Mouse (Mus musculus) forebrain, embryonic 11.5 days (tissue): Measurements from ENCODE around the gene Gm16181. TPM values are rescaled to one million over a fixed set of nuclear protein-coding genes. Genes with fewer than 3 reads are reported as not detected.

Experiments
- ATAC-seq: fragments of 200-750 bp; cut with Nextera tagmentation; replicated peaks from 2 replicates; pipeline ENCODE4 v1.8.0; 2017; ENCODE audit warnings: moderate TSS enrichment; ENCODE audit not compliant: low FRiP score
- DNase-seq: peaks from one replicate; pipeline ENCODE4 v3.0.0-alpha.2; 2017; ENCODE audit warnings: low spot score
- H3K27ac ChIP-seq: fragments of 300-500 bp; sonication (generic); 2 replicates; pipeline ENCODE4 v1.5.1; 2014; ENCODE audit warnings: low read depth, low read length
- H3K27me3 ChIP-seq: fragments of 300-500 bp; sonication (generic); 2 replicates; pipeline ENCODE4 v1.6.1; 2014; ENCODE audit warnings: mild to moderate bottlenecking, low read length, mixed read lengths; ENCODE audit not compliant: control insufficient read depth, insufficient read depth
- H3K36me3 ChIP-seq: fragments of 300-500 bp; sonication (generic); 2 replicates; pipeline ENCODE4 v1.6.1; 2014; ENCODE audit warnings: mild to moderate bottlenecking, low read length, moderate library complexity, mixed read lengths; ENCODE audit not compliant: control insufficient read depth, insufficient read depth
- H3K4me1 ChIP-seq: fragments of 300-500 bp; sonication (generic); replicated peaks from 2 replicates; pipeline ENCODE4 v1.6.1; 2014; ENCODE audit warnings: low read length, mixed read lengths; ENCODE audit not compliant: control insufficient read depth, insufficient read depth
- H3K4me2 ChIP-seq: fragments of 300-500 bp; sonication (generic); 2 replicates; pipeline ENCODE4 v1.6.1; 2014; ENCODE audit warnings: low read depth, mild to moderate bottlenecking, low read length, moderate library complexity, mixed read lengths; ENCODE audit not compliant: severe bottlenecking
- H3K4me3 ChIP-seq: fragments of 300-500 bp; sonication (generic); 2 replicates; pipeline ENCODE4 v1.5.1; 2014; ENCODE audit warnings: low read depth, low read length
- H3K9ac ChIP-seq: fragments of 300-500 bp; sonication (generic); 2 replicates; pipeline ENCODE4 v1.6.1; 2014; ENCODE audit warnings: low read length
- H3K9me3 ChIP-seq: fragments of 300-500 bp; sonication (generic); 2 replicates; pipeline ENCODE4 v1.6.1; 2016; ENCODE audit warnings: low read length, mixed read lengths; ENCODE audit not compliant: control insufficient read depth
- WGBS: fragments of 180-500 bp; shearing (Covaris S2); extraction: QIAGEN DNeasy Blood & Tissue Kit; methylation state at CpG from one replicate; pipeline ENCODE4 v1.1.7; 2014; 5-methylcytosine and 5-hydroxymethylcytosine counted together
- polyA plus RNA-seq: library from polyadenylated mRNA; unstranded; fragments of >200 nt; fragmentation: Nextera tagmentation; extraction: Ambion mirVana; gene quantifications from 2 replicates; pipeline ENCODE4 v1.2.1, GENCODE M21; 2014

Gene Gm16181
- polyA plus RNA-seq, 1 experiment from 2014 or later = not detected

DNA sequence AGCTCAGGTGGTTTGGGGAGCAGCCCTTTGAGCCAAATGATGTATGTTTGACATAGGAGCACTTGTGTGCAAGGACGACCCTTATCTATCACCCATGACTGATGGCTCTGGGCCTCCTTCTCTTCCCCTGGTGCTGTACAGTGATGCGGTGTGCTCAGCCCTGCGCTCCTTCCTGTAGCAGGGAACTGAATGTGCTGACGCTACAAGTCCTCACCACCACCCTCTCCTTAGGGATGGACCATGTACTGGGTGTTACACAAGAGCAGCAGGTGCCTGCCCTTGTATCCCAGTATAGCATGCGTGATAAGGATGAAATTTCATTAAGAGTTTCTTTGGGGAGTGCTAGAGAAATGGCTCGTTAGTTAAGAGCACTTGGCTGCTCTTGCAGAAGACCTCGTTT lies 26.5 kb downstream of the Gm16181 start:
- ATAC-seq (no peak), DNase-seq (no peak)
- Histone ChIP-seq H3K4me2 (no peak overlapping the region), H3K27ac (no peak overlapping the region), H3K9me3 (no peaks in the 10 kb centered on the region), H3K27me3 (no peaks in the 10 kb centered on the region), H3K4me1 (peaks cover 23% of the 10 kb centered on the region), H3K4me3 (no peak overlapping the region), H3K9ac (no peak overlapping the region), H3K36me3 (peaks cover 67% of the 10 kb centered on the region)
- 94% methylated on average over 7 of the region's 7 CpGs for WGBS

DNA sequence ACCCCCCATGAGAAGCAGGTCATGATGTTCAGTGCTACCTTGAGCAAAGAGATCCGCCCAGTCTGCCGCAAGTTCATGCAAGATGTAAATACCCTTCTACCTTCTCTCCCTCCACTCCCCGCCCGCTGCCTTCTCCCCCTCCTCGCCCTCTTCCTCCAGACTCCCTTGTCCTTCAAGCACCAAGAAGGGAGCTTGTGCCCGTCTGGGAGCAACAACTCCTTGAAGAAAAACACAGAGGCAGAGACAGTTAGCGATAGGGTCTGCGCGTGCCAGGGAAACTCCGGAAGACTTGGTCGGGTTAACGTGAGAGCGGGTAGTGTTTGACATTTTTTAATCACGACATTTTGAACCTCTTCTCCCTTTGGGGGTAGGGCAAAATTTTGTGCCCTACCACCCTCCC lies 28.4 kb downstream of the Gm16181 start:
- WGBS = 91% methylated on average over 14 of the region's 14 CpGs

DNA sequence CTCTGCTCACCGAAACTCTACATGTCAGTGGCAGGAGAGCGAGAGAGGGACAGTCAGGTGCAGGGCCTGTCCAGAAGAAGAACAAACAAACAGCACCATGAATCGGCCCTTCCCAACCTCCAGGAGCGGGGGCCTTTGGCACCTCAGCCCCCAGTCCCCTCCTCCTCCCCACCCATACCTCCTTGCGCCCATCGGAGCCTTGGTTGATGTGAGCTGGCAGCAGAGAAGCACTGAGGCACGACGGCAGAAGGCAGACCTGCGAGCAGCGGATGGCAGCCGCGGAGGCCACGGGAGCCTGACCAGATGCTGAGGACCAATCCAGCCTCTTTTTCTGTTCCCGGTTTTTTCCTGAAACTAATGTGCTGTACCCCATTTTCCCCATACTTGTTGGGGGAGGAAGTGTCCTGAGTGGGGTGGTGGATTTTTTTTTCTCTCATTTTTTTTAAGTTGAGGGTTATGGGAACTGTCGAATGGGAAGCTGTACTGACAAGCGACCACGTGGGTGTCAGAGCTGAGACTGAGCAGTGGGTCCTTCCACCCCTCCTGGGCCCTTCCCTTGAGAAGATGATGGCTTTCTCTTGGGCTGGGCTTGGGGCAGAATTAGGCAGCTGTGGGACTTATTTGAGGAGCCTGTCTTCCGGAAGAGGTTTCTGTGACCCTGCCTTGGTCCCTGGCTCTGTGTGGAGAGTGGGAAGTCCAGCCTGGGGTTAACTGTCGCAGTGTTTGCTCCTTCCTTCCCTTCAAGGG lies 29.0 kb downstream of the Gm16181 start:
- Histone ChIP-seq H3K9ac (no peak overlapping the region), H3K27me3 (no peaks in the 10 kb centered on the region), H3K36me3 (peaks cover 67% of the 10 kb centered on the region), H3K9me3 (no peaks in the 10 kb centered on the region), H3K4me3 (no peak overlapping the region), H3K27ac (no peak overlapping the region), H3K4me1 (peaks cover 9% of the 10 kb centered on the region; the same call in 1 of the 2 replicates), H3K4me2 (no peak overlapping the region)
- 89% methylated on average over 19 of the region's 19 CpGs for WGBS
- DNase-seq (no peak), ATAC-seq (no peak)

More for the DNA sequence above, 28.4 kb downstream of the Gm16181 start:
- DNase-seq (no peak), ATAC-seq (no peak)
- no peaks in the 10 kb centered on the region for H3K27me3 ChIP-seq
- no peak overlapping the region for H3K4me3 ChIP-seq
- no peak overlapping the region for H3K9ac ChIP-seq
- H3K4me1 ChIP-seq = peaks cover 15% of the 10 kb centered on the region; the same call in 1 of the 2 replicates
- H3K27ac ChIP-seq = no peak overlapping the region
- H3K9me3 ChIP-seq = no peaks in the 10 kb centered on the region
- peaks cover 73% of the 10 kb centered on the region for H3K36me3 ChIP-seq
- H3K4me2 ChIP-seq = no peak overlapping the region

DNA sequence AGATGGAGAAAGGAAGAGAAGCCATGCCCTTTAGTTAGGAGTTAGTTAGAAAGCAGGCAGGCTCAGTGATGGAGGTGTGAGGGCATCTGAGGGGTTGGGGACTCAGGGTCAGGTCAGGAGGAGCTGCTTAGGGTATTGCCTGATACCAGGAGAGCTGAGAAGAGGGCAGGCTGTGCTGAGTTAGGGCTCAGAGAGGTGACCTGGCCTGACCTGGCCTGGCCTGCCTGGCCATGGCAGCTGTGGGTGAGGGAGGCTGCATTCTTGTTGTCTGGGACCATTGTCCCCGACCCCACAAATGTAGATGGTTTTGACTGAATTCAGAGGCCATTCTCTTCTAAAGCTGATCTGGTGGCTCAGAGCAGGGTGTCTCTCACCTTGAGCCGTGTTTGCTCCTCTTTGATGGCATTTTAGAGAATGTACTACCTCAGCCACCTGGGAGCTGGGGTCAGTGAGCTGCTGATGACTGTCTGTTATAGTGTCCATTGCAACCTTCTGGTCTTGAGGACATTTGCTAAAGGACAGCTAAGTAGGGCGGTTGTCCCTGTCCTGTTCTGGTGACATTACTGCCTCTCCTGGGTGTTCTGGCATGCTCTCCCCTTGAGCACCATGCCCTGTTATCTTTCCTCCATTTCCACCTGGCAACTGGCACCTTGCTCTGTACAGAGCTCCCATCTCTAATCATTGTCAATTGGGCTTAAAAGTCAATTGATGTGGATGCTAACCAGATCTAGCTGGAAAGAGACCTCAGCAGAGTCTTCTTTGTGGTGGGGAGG lies 29.9 kb downstream of the Gm16181 start:
- H3K4me1 ChIP-seq = peaks cover under 1% of the 10 kb centered on the region; the same call in 1 of the 2 replicates
- WGBS = 87% methylated on average over 3 of the region's 3 CpGs
- ATAC-seq = no peak
- no peak for DNase-seq
- H3K9ac ChIP-seq = no peak overlapping the region
- H3K36me3 ChIP-seq = peaks cover 59% of the 10 kb centered on the region
- no peaks in the 10 kb centered on the region for H3K27me3 ChIP-seq
- no peak overlapping the region for H3K27ac ChIP-seq
- no peak overlapping the region for H3K4me2 ChIP-seq
- no peak overlapping the region for H3K4me3 ChIP-seq
- no peaks in the 10 kb centered on the region for H3K9me3 ChIP-seq

DNA sequence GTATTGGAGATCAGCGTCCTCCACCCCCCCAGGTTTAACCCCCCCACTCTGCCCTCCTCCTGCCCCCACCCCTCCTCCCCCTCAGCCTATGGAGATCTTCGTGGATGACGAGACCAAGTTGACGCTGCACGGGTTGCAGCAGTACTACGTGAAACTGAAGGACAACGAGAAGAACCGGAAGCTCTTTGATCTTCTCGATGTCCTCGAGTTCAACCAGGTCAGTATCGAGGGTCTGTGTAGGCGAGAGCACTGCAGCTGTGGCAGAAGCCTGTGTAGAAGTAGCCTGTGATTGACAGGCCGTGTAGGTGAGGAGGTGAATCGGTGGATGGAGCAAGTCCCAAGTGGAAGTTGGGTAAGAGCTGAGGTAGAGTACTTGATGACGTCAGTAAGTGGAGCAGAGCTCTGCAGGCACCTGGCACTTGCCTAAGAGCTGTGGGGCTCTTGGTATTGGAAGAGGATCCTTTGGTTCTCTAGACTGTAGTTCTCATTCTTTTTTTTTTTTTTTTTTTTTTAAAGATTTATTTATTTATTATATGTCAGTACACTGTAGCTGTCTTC lies 30.6 kb downstream of the Gm16181 start:
- no peaks in the 10 kb centered on the region for H3K9me3 ChIP-seq
- H3K4me2 ChIP-seq = no peak overlapping the region
- no peak for ATAC-seq
- peaks cover 58% of the 10 kb centered on the region for H3K36me3 ChIP-seq
- H3K27me3 ChIP-seq = no peaks in the 10 kb centered on the region
- no peak overlapping the region for H3K9ac ChIP-seq
- no peak for DNase-seq
- H3K4me1 ChIP-seq = no peaks in the 10 kb centered on the region
- H3K27ac ChIP-seq = no peak overlapping the region
- H3K4me3 ChIP-seq = no peak overlapping the region
- WGBS = 89% methylated on average over 15 of the region's 15 CpGs

DNA sequence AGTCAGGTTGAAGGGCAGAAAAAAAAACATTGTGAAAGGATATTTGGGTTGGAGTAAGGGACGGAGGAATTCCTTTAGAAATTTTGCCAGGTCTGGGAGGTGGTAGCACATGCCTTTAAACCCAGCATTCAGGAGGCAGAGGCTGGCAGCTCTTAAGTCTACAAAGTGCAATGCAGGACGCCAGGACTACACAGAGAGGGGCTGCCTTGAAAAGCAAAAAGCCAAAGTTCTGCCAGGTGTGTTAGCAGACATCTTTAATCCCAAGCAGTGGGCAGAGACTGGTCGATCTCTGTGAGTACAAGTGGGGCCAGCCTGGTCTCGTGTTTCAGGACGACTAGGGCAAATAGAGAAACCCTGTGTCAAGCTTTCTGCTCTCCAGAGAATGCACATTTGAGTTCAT lies 31.3 kb downstream of the Gm16181 start:
- 81% methylated on average over 5 of the region's 5 CpGs for WGBS
- Histone ChIP-seq H3K9me3 (no peaks in the 10 kb centered on the region), H3K36me3 (peaks cover 50% of the 10 kb centered on the region), H3K4me2 (no peak overlapping the region), H3K4me3 (no peak overlapping the region), H3K4me1 (no peaks in the 10 kb centered on the region), H3K27ac (no peak overlapping the region), H3K9ac (no peak overlapping the region), H3K27me3 (no peaks in the 10 kb centered on the region)
- ATAC-seq (no peak), DNase-seq (no peak)

DNA sequence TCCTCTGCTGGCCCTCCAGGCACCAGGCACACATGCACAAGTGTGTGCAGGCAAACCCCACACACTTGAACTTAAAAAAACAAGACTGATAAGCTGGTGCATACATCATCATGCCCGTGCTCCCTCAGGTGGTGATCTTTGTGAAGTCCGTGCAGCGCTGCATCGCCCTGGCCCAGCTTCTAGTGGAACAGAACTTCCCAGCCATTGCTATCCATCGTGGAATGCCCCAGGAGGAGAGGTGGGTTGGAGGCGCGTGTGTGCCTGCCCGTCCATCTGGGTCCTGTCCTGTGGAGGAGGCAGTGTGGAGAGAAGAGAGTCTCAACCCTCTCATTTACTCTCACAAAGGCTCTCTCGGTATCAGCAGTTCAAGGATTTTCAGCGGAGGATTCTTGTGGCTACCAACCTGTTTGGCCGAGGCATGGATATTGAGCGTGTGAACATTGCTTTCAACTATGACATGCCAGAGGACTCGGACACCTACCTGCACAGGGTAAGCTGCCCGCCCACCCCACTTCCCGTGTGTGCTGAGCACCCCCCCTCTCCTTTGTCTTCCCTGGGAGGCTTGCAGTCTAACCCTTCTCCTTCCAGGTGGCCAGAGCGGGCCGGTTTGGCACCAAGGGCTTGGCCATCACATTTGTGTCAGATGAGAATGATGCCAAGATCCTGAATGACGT lies 32.1 kb downstream of the Gm16181 start:
- H3K27me3 ChIP-seq = no peaks in the 10 kb centered on the region
- H3K27ac ChIP-seq = no peak overlapping the region
- H3K9ac ChIP-seq = no peak overlapping the region; the same call in 1 of the 2 replicates
- peaks cover 43% of the 10 kb centered on the region for H3K36me3 ChIP-seq
- WGBS = 89% methylated on average over 18 of the region's 18 CpGs
- H3K4me2 ChIP-seq = no peak overlapping the region
- ATAC-seq (no peak), DNase-seq (no peak)
- H3K4me3 ChIP-seq = no peak overlapping the region
- no peaks in the 10 kb centered on the region for H3K4me1 ChIP-seq
- no peaks in the 10 kb centered on the region for H3K9me3 ChIP-seq

DNA sequence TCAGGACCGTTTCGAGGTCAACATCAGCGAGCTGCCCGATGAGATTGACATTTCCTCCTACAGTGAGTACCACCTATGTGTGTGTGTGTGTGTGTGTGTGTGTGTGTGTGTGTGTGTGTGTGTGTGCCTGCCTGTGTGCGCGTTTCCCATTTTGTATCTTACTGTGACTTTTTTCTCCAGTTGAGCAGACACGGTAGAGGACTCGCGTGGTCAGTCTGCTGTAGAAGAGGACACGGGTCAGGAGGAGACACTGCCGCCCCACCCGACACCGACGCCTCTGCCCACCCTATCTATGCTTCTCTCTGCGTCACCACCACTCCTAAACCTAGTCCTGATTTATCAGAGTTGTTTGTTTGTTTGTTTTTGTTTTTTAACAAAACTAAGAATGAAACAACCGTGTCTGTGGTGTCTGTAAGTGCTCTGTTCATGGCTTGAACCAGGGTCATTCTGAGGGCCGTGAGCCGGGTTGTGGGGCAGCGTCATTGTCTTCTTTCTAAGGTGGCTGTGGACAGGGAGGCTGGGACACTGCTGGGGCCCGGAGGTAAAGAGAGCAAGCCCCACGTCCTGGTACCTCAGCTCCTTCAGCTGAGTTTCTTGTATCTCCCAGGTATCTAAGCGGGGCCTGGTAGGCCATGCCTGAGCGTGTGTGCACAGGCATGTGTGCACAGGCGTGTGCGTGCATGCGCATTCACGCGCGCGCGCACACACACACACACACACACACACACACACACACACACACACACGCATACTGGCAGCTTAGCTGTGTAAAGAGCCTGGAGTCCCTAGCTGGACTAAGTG lies 32.9 kb downstream of the Gm16181 start:
- peak; percentile 8; the same call in 1 of the 2 replicates for ATAC-seq
- no peak overlapping the region for H3K4me3 ChIP-seq
- no peaks in the 10 kb centered on the region for H3K4me1 ChIP-seq
- DNase-seq = no peak
- 88% methylated on average over 32 of the region's 32 CpGs for WGBS
- no peaks in the 10 kb centered on the region for H3K27me3 ChIP-seq
- peaks cover 38% of the 10 kb centered on the region for H3K36me3 ChIP-seq
- H3K9me3 ChIP-seq = no peaks in the 10 kb centered on the region
- H3K9ac ChIP-seq = no peak overlapping the region
- no peak overlapping the region for H3K4me2 ChIP-seq
- H3K27ac ChIP-seq = no peak overlapping the region
